In genomic region chr9:87968190-87969082, GRCm38 (mm10) we compare ENCODE assay signal across 15 mouse cellular contexts.
DNase-seq lines count a peak whose midpoint lies in the region; ATAC-seq lines count a peak whose summit lies in the region.
"Had no signal": no experiment of that assay in that cellular context is flagged by ENCODE, and none has a peak within 500 bp of the region (broad histone marks: within the 10 kb centered on the region; RNA-seq: fewer than 3 reads in every experiment).

No protein-coding gene starts in this region.

- intact Hi-C loops in heart, postnatal 14 days (cut with DNase I): no loop called here

- H3K4me3 ChIP-seq in heart, embryonic 10.5 days: no peak overlapping the region
- no peak overlapping the region for H3K4me3 ChIP-seq in hindbrain, embryonic 10.5 days
- H3K4me3 ChIP-seq: forebrain, embryonic 10.5 days; limb, embryonic 10.5 days; liver, embryonic 13.5 days had no signal

- no peak overlapping the region for H3K27ac ChIP-seq in heart, embryonic 10.5 days
- H3K27ac ChIP-seq in hindbrain, embryonic 10.5 days: no peak overlapping the region
- H3K27ac ChIP-seq: forebrain, embryonic 10.5 days; limb, embryonic 10.5 days; liver, embryonic 13.5 days had no signal

- H3K4me1 ChIP-seq in heart, embryonic 10.5 days: no peaks in the 10 kb centered on the region
- no peaks in the 10 kb centered on the region for H3K4me1 ChIP-seq in hindbrain, embryonic 10.5 days (replicated peaks)
- H3K4me1 ChIP-seq: forebrain, embryonic 10.5 days; liver, embryonic 13.5 days had no signal

- ATAC-seq in frontal cortex, adult (ENCODE audit: low TSS enrichment): no peak
- ATAC-seq: intestine, postnatal 0 days had no signal

- no peaks in the 10 kb centered on the region for H3K36me3 ChIP-seq in heart, embryonic 10.5 days
- no peaks in the 10 kb centered on the region for H3K36me3 ChIP-seq in hindbrain, embryonic 10.5 days
- H3K36me3 ChIP-seq: forebrain, embryonic 10.5 days; G1E; limb, embryonic 10.5 days; liver, embryonic 13.5 days had no signal

- no peaks in the 10 kb centered on the region for H3K27me3 ChIP-seq in heart, embryonic 10.5 days (ENCODE audit: insufficient read depth, poor library complexity, severe bottlenecking)
- H3K27me3 ChIP-seq in hindbrain, embryonic 10.5 days (ENCODE audit: insufficient read depth, poor library complexity, severe bottlenecking): no peaks in the 10 kb centered on the region
- H3K27me3 ChIP-seq: liver, embryonic 13.5 days had no signal

- H3K9me3 ChIP-seq in heart, embryonic 10.5 days: no peaks in the 10 kb centered on the region
- H3K9me3 ChIP-seq in hindbrain, embryonic 10.5 days: no peaks in the 10 kb centered on the region
- H3K9me3 ChIP-seq: forebrain, embryonic 10.5 days; limb, embryonic 10.5 days; liver, embryonic 13.5 days had no signal

- peak; percentile 38 to 41 for DNase-seq in heart, adult 18-20 months
- DNase-seq in heart, embryonic 10.5 days (ENCODE audit: low spot score): no peak
- peak; percentile 43 for DNase-seq in Muller cell, postnatal 12 days (ENCODE audit: inconsistent ontology term)
- peak; percentile 24 for DNase-seq in fibroblast of lung, adult 2 months (ENCODE audit: low read depth)
- DNase-seq in heart, postnatal 14 days: peak; percentile 34 to 37
- no peak for DNase-seq in hindbrain, embryonic 10.5 days (ENCODE audit: low spot score)
- DNase-seq: cerebellum, adult 9-11 months; kidney, postnatal 36 days; liver, embryonic 13.5 days; right cerebral cortex, adult 18-20 months had no signal

- 49% methylated on average over 5 of the region's 5 CpGs for WGBS in heart, embryonic 10.5 days
- 66% methylated on average over 5 of the region's 5 CpGs for WGBS in hindbrain, embryonic 10.5 days

Comparison
In these comparisons a context has a peak if more than half of its experiments do, and no peak if none do; other contexts are left out.
1. DNase-seq: peak in heart, adult 18-20 months (2 of 2), Muller cell, postnatal 12 days (single experiment), fibroblast of lung, adult 2 months (single experiment) and heart, postnatal 14 days (2 of 2); none in heart, embryonic 10.5 days (single experiment) and hindbrain, embryonic 10.5 days (single experiment).